Mouse (Mus musculus) embryonic facial prominence, embryonic 12.5 days (tissue): ENCODE measurements at regions not wholly inside any gene's neighbourhood (a gene's known extent, or its start where the extent isn't known, plus 50 kb on each side); places are given as distances from the start of the nearest gene placed in this dataset.

Experiments used
- ATAC-seq: fragments of 200-750 bp; cut with Nextera tagmentation; 2 replicates; pipeline ENCODE4 v1.8.0; 2017; ENCODE audit not compliant: insufficient number of reproducible peaks, insufficient read depth, low FRiP score, low TSS enrichment
- H3K27ac ChIP-seq: fragments of 300-500 bp; sonication (generic); 2 replicates; pipeline ENCODE4 v1.5.1; 2016; ENCODE audit warnings: mild to moderate bottlenecking
- H3K27me3 ChIP-seq: fragments of 300-500 bp; sonication (generic); 2 replicates; pipeline ENCODE4 v1.6.1; 2016; ENCODE audit warnings: mild to moderate bottlenecking, moderate library complexity
- H3K36me3 ChIP-seq: fragments of 300-500 bp; sonication (generic); 2 replicates; pipeline ENCODE4 v1.6.1; 2016; ENCODE audit warnings: mild to moderate bottlenecking
- H3K4me1 ChIP-seq: fragments of 300-500 bp; sonication (generic); 2 replicates; pipeline ENCODE4 v1.6.1; 2016
- H3K4me2 ChIP-seq: fragments of 300-500 bp; sonication (generic); replicated peaks from 2 replicates; pipeline ENCODE4 v1.6.1; 2016; ENCODE audit warnings: mild to moderate bottlenecking, moderate library complexity
- H3K4me3 ChIP-seq: fragments of 300-500 bp; sonication (generic); 2 replicates; pipeline ENCODE4 v1.5.1; 2016; ENCODE audit warnings: mild to moderate bottlenecking
- H3K9ac ChIP-seq: fragments of 300-500 bp; sonication (generic); 2 replicates; pipeline ENCODE4 v1.6.1; 2016; ENCODE audit warnings: mild to moderate bottlenecking, moderate library complexity
- H3K9me3 ChIP-seq: fragments of 300-500 bp; sonication (generic); 2 replicates; pipeline ENCODE4 v1.6.1; 2016; ENCODE audit warnings: mild to moderate bottlenecking, moderate library complexity
- WGBS: fragments of 180-500 bp; shearing (Covaris S2); methylation state at CpG from one replicate; pipeline ENCODE4 v1.1.7; 2016; 5-methylcytosine and 5-hydroxymethylcytosine counted together

DNA sequence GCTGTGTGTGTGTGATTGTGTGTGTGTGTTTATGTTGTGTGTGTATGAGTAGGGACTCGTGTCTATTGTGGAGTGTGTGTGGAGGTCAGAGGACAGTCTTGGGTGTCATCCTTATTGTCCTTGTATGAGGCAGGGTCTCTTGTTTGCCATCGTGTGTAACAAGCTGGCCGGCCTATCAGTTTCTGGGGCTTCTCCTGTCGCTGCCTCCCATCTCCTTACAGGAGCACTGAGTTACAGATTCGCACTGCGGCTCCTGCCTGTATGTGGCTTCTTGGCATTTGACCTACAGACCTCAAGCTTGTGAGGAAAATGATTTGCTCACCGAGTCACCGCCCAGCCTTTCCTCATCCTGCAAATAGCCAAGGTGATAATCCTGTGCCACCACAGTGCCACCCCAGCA, 112.6 kb upstream of the Eef2kmt start:
- H3K27me3 ChIP-seq = no peaks in the 10 kb centered on the region
- WGBS = 81% methylated on average over 8 of the region's 8 CpGs
- H3K27ac ChIP-seq = no peak overlapping the region
- H3K4me1 ChIP-seq = no peaks in the 10 kb centered on the region; the same call in 1 of the 2 replicates
- H3K9me3 ChIP-seq = no peaks in the 10 kb centered on the region
- H3K36me3 ChIP-seq = no peaks in the 10 kb centered on the region
- no peak overlapping the region for H3K4me3 ChIP-seq
- ATAC-seq = no peak
- H3K9ac ChIP-seq = no peak overlapping the region
- no peak overlapping the region for H3K4me2 ChIP-seq

DNA sequence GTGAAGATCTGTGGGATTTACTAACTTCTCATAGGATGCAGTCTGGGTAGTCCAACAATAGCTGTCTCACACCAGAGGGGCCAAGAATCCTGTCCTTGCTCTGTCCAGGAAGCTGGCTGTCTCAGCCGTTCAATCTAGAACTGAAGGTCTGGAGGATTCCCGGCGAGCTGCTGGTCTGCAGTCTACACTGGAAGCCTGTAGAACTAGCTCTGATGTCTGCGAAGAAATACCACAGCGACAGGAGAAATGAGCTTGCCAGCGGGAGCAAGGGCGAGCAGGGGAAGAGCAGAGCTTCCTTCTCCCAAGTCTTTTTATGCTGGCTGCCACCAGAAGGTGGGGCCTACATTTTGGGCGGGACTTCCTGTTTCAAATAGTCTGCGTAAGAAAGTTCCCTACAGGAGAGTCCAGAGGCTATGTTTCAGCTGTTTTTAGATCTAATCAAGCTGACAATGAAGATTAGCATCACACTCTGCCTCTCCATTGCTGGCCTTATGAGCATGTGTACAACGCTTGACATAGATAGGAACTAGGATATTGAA, 111.9 kb upstream of the Eef2kmt start:
- H3K9ac ChIP-seq = no peak overlapping the region
- H3K4me3 ChIP-seq = no peak overlapping the region
- H3K4me1 ChIP-seq = no peaks in the 10 kb centered on the region; the same call in 1 of the 2 replicates
- no peak for ATAC-seq
- H3K27ac ChIP-seq = no peak overlapping the region
- no peaks in the 10 kb centered on the region for H3K27me3 ChIP-seq
- WGBS = 85% methylated on average over 10 of the region's 10 CpGs
- H3K36me3 ChIP-seq = no peaks in the 10 kb centered on the region
- no peak overlapping the region for H3K4me2 ChIP-seq
- H3K9me3 ChIP-seq = no peaks in the 10 kb centered on the region

DNA sequence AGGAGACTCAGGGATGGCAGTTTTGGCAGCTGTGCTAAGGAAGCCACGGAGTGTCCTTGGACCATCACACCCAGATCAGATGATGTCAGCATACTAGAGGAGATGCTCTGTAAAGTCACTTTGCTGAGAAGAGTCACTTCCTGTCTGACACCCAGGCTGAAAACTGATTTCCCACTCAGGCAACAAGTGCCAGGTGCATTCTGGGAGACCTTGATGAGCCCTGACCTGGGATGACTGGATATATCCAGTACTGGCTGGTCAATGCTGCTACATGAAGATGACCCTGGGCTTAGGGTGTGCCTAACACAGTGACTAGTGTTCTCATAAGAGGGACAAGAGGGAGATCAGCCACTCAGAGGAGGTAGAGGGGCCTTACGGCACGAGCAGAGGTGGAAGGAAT, 110.2 kb upstream of the Eef2kmt start:
- 84% methylated on average over 3 of the region's 3 CpGs for WGBS
- Histone ChIP-seq H3K9ac (no peak overlapping the region), H3K4me1 (no peaks in the 10 kb centered on the region; the same call in 1 of the 2 replicates), H3K36me3 (no peaks in the 10 kb centered on the region), H3K4me2 (no peak overlapping the region), H3K27ac (no peak overlapping the region), H3K27me3 (no peaks in the 10 kb centered on the region), H3K9me3 (no peaks in the 10 kb centered on the region), H3K4me3 (no peak overlapping the region)
- ATAC-seq = no peak

DNA sequence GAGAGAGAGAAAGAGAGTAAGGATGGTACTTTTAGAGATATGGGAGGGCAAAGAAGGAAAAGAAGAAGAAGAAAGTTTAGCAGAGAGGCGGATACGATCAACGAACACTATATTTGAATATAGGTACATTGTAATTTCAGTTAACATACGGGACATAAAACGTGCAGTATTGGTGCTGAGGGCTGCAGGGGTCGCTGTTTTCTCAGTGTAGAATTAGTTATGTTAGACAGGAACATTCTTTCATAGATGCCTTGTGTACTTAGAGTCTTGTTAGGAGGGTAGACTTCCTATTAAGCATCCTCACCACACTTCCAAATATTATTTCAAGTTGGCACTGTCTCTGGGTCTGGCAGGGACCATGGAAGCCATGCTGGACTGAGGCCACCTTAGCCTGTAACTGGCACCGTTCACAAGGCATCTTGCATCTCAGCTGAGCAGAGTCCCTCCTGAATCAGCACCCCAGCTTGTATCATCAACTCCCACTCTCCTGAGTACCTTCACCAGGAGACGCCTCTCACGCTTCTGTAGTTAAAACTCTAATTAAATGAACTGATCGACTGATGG, 107.3 kb upstream of the Eef2kmt start:
- no peak for ATAC-seq
- H3K9me3 ChIP-seq = no peaks in the 10 kb centered on the region
- no peaks in the 10 kb centered on the region for H3K27me3 ChIP-seq
- H3K4me1 ChIP-seq = no peaks in the 10 kb centered on the region
- H3K36me3 ChIP-seq = no peaks in the 10 kb centered on the region
- H3K9ac ChIP-seq = no peak overlapping the region
- H3K4me3 ChIP-seq = no peak overlapping the region
- H3K4me2 ChIP-seq = no peak overlapping the region
- WGBS = 80% methylated on average over 10 of the region's 10 CpGs
- H3K27ac ChIP-seq = no peak overlapping the region

DNA sequence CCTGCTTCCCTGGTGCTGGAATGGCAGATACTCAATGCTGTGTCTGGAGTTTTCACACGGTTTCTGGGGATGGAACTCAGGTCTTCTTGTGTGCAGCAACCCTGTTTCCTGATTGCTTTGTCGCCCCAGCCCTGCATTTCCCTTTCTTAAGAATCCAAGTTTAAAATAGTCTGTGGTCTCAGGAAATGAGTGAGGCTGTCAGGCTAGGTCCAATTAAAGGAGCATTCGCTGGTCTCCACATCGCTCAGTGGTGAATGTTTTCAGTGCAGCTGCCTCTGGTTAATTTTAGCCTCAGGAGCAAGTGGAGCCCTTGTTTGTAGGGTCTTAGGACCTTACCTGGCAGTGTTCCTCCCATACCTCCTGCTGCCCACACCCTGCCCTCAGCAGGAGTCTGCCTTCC, 103.4 kb upstream of the Eef2kmt start:
- 68% methylated on average over 4 of the region's 4 CpGs for WGBS
- H3K4me2 ChIP-seq = no peak overlapping the region
- no peak overlapping the region for H3K9ac ChIP-seq
- H3K27ac ChIP-seq = no peak overlapping the region
- no peaks in the 10 kb centered on the region for H3K9me3 ChIP-seq
- no peak overlapping the region for H3K4me3 ChIP-seq
- no peaks in the 10 kb centered on the region for H3K36me3 ChIP-seq
- no peaks in the 10 kb centered on the region for H3K4me1 ChIP-seq
- no peak for ATAC-seq
- H3K27me3 ChIP-seq = no peaks in the 10 kb centered on the region

DNA sequence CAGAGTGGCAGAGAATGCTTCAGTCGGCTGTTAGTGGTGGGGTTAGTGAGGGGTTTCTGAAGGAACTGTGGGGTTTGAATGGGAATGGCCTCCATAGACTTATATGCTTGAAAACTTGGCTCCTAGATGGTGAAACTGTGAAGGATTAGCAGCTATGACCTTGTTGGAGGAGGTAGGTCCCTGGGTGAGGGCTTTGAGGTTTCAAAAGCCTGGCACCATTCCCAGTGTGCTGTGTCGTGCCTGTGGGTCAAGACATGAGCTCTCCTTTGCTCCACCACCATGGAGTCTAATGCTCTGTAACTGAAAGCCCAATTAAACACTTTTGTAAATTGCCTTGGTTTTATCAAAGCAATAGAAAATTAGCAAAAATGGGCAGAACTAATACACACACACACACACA, 98.1 kb upstream of the Eef2kmt start:
- no peaks in the 10 kb centered on the region for H3K4me1 ChIP-seq
- WGBS = 81% methylated on average over 2 of the region's 2 CpGs
- no peak overlapping the region for H3K9ac ChIP-seq
- no peak overlapping the region for H3K27ac ChIP-seq
- H3K4me2 ChIP-seq = no peak overlapping the region
- no peak overlapping the region for H3K4me3 ChIP-seq
- no peaks in the 10 kb centered on the region; the same call in 1 of the 2 replicates for H3K27me3 ChIP-seq
- no peaks in the 10 kb centered on the region for H3K9me3 ChIP-seq
- H3K36me3 ChIP-seq = no peaks in the 10 kb centered on the region
- no peak for ATAC-seq

DNA sequence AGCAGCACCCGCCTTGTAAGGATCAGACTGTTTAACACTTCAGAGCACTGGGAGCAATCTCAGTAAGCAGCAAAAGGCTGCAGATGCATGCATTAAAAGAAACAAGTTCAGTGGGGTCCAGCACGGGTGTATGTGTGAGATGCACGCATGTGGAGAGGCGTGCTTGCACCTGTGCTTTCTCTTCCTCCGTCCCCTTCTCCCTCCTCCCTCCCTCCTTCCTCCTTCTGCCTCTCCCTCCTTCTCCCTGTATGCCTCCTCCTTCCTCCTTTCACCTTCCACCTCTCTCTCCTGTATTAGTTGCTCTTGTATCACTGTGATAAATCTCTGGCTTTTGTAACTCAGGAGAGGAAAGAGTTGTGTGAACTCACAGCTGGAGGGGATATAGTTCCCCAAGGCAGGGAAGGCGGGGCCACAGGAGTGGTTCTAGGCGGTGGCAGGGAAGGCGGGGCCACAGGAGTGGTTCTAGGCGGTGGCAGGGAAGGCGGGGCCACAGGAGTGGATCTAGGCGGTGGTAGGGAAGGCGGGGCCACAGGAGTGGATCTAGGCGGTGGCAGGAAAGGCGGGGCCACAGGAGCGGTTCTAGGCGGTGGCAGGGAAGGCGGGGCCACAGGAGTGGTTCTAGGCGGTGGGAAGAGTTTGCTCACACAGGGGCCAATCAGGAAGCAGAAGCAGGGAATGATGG, 96.2 kb upstream of the Eef2kmt start:
- H3K9ac ChIP-seq = no peak overlapping the region
- no peaks in the 10 kb centered on the region for H3K9me3 ChIP-seq
- no peaks in the 10 kb centered on the region for H3K4me1 ChIP-seq
- 4% methylated on average over 18 of the region's 18 CpGs for WGBS
- H3K36me3 ChIP-seq = no peaks in the 10 kb centered on the region
- no peak overlapping the region for H3K4me3 ChIP-seq
- H3K4me2 ChIP-seq = peak overlapping the region; percentile 33
- peak; percentile 76 for ATAC-seq
- no peak overlapping the region for H3K27ac ChIP-seq
- no peaks in the 10 kb centered on the region; the same call in 1 of the 2 replicates for H3K27me3 ChIP-seq

DNA sequence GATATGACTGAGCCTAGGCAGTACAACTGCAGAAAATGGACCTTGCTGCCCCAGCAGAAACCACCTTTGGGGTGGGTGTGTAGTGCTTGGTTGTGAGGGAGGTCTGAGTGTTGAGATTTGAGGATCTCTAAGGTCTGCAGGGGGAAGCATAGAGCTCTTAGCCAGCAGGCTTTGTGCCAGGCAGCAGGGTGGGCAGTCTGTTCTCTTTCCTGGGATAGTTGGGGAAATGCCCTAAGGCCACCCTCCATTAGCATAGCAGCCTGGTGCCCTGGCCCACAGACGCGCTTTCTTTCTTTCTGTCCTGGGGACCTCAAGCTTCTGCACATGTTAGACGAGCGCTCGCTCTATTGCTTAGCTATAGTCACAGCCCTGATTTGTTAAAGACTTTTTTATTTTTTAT, 91.4 kb upstream of the Eef2kmt start:
- H3K27ac ChIP-seq = no peak overlapping the region
- H3K27me3 ChIP-seq = no peaks in the 10 kb centered on the region
- H3K9me3 ChIP-seq = no peaks in the 10 kb centered on the region
- H3K4me2 ChIP-seq = no peak overlapping the region
- no peak overlapping the region for H3K9ac ChIP-seq
- no peak for ATAC-seq
- no peaks in the 10 kb centered on the region for H3K36me3 ChIP-seq
- WGBS = 75% methylated on average over 5 of the region's 5 CpGs
- H3K4me3 ChIP-seq = no peak overlapping the region
- no peaks in the 10 kb centered on the region for H3K4me1 ChIP-seq

DNA sequence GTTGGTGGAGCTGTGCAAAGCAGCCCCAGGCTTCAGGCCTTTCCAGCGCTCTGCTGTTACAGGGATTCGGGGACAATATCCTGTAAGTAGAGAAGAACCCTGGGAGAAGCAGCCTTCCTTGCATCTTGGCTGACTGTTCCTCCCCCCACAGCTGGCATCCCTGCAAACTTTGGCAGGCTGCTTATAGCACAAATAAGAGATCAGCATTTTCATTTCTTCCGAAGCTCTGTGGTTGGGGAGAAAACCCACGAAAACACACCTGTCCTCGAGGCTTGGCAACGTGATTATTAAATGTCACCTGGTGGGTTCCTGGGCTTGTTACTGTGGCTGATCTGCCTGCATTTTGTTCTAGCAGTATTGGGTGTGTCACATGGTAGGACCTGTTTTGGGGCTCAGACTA, 86.5 kb upstream of the Eef2kmt start:
- no peak overlapping the region for H3K4me2 ChIP-seq
- WGBS = 76% methylated on average over 6 of the region's 6 CpGs
- no peak for ATAC-seq

DNA sequence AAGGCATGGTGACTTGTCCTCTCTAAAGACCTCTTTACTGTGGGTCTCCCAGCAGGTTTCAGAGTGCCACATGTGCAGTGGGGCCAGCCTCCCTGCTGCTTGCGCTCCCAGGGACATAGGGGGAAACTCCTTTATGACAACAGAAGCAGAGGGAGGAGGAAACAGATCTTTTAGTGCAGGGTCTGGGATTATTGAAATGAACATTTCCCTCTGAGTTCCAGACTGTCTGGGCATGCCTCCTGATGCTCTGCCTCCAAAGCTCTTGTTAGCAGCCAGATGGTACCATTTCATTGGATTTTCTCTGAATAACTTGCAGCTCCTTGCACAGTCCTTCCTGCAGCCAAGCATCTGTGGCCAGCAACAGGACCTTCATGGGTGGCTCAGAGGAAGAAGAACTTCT, 60.5 kb upstream of the Eef2kmt start:
- no peak for ATAC-seq
- Histone ChIP-seq H3K36me3 (no peaks in the 10 kb centered on the region), H3K27ac (no peak overlapping the region), H3K4me2 (no peak overlapping the region), H3K4me3 (no peak overlapping the region), H3K27me3 (no peaks in the 10 kb centered on the region), H3K9me3 (no peaks in the 10 kb centered on the region), H3K4me1 (no peaks in the 10 kb centered on the region), H3K9ac (no peak overlapping the region)
- WGBS = 90% methylated on average over 1 of the region's 1 CpGs

More for the DNA sequence above, 86.5 kb upstream of the Eef2kmt start:
- Histone ChIP-seq H3K4me3 (no peak overlapping the region), H3K9me3 (no peaks in the 10 kb centered on the region), H3K27me3 (no peaks in the 10 kb centered on the region), H3K27ac (no peak overlapping the region), H3K4me1 (no peaks in the 10 kb centered on the region), H3K36me3 (no peaks in the 10 kb centered on the region), H3K9ac (no peak overlapping the region)

DNA sequence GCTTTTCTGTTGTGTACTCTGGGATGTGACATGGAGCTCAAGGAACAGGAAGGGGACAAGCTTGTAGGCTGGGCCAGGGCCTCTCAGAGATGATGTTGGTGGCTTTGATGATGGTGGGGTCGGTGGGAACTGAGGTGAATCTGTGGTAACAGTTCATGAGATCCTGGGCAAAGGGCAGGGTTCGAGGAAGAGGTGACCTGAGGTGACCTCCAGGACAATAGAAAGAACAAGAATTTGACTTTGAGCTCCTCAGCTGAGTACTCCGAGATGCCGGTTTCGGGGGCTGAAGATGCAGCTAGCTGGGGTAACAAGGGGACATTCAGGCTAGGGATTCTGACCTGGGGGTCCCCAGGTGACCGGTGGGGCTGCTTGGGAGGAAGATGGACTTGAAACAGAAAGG, 57.5 kb upstream of the Eef2kmt start:
- WGBS = 70% methylated on average over 6 of the region's 6 CpGs
- peaks cover 5% of the 10 kb centered on the region; the same call in 1 of the 2 replicates for H3K27me3 ChIP-seq
- ATAC-seq = no peak

DNA sequence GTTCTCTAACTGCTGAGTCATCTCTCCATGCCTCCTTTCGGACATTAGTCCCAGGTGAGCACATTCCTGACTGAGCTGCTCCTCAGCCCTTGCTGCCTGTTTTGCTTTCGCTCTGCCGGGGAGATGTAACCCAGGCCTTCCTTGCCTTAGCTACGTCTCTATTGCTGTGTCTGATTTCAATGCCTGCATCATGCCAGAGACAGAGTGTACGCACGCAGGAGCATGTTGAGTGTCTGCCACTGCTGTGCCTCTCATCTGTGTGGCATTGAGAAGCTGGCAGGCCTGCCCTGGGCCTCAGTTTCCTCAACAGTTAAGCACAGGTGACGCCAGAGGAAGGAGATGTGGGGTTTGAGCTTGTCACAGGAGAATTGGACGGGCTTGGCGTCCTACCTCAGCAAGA, 55.7 kb upstream of the Eef2kmt start:
- Histone ChIP-seq H3K9ac (no peak overlapping the region), H3K4me2 (no peak overlapping the region), H3K27me3 (peaks cover 21% of the 10 kb centered on the region), H3K4me3 (no peak overlapping the region), H3K4me1 (no peaks in the 10 kb centered on the region), H3K36me3 (no peaks in the 10 kb centered on the region), H3K9me3 (no peaks in the 10 kb centered on the region), H3K27ac (no peak overlapping the region)
- ATAC-seq = no peak
- WGBS = 71% methylated on average over 9 of the region's 9 CpGs

More for the DNA sequence above, 57.5 kb upstream of the Eef2kmt start:
- Histone ChIP-seq H3K4me3 (no peak overlapping the region), H3K4me2 (no peak overlapping the region), H3K36me3 (no peaks in the 10 kb centered on the region), H3K27ac (no peak overlapping the region), H3K9ac (no peak overlapping the region), H3K4me1 (no peaks in the 10 kb centered on the region), H3K9me3 (no peaks in the 10 kb centered on the region)
